Mouse (Mus musculus) cerebellum, postnatal 14 days (tissue): ENCODE results near the gene Ncoa6.

ENCODE experiments used
- DNase-seq, 2 experiments: peaks; one replicate each; pipeline ENCODE4 v3.0.0; 2021; ENCODE audit warnings: mixed read lengths in 2 of 2

The Ncoa6 gene

DNA sequence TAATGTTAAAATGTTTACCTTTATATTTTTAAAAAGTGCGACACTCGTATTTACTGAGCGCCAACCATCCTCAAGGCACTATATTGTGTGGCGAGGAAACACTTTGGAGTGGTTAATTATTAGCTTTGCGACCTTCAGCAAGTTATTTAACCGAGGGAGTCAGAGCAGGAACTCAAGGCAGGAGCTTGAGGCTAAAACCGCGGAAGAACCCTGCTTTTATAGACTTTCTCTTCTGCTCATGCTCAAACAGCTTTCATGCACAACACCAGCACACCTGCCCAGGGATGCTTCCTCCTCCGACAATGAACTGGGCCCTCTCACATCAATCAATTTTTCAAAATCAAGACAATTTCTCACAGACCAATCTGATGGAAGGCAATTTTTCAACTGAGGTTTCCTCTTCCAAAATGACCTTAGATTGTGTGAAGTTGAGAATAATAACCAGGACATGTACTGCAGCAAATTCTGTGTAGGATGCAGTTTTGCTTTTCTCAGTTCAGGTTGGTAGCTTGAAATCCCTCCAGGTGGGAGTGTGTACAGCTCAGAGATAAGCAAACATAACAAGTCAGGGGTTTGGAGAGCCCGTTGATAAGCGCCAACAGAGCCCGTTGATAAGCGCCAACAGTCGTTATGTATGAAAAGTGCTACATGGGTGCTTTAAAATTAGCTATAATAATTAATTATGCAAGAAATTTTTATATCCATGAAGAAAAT, 115.9 kb downstream of the Ncoa6 start:
- peak in 1 of 2 experiments; percentile 47 for DNase-seq

GRCm38 (mm10) chr2:155356971-155357591, 116.6 kb downstream of the Ncoa6 start, which contains the start of gene Pigu:
TSS of gene Pigu (minus strand) at chr2:155357430.
- peak; percentile 94 for DNase-seq

- no peak for DNase-seq
Measured at GRCm38 (mm10) chr2:155354402-155354801, 119.3 kb downstream of the Ncoa6 start.

DNA sequence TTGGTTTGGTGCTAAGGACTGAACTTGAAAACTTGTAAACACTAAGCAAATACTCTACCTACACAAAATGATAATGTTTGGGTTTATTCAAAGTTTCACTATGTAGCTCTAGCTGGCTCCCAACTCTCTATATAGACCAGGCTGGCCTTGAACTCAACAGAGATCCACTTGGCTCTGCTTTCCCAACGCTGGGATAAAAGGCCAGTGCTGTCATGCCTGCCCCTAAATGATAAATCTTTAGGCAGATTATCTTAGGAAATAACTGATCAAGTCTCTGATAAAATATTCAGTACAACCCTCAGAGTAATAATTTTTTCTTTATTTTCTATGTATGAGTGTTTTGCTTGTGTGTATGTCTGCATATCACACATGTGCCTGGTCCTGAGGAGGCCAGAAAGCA, 127.0 kb downstream of the Ncoa6 start:
- DNase-seq, result no peak
